Mouse (Mus musculus) neural tube, embryonic 14.5 days (tissue): ENCODE measurements around the gene Krt78. TPM values are rescaled to one million over a fixed set of nuclear protein-coding genes. Genes with fewer than 3 reads are reported as not detected.
A peak's percentile ranks its signal among the peaks of the same experiment; 100 is the strongest.

Source experiments
- ATAC-seq: fragments of 200-750 bp; cut with Nextera tagmentation; 2 replicates; pipeline ENCODE4 v1.8.0; 2017; ENCODE audit warnings: low read depth, mild to moderate bottlenecking, moderate TSS enrichment, moderate library complexity
- H3K27ac ChIP-seq: fragments of 300-500 bp; sonication (generic); 2 replicates; pipeline ENCODE4 v1.5.1; 2014; ENCODE audit warnings: low read depth, mild to moderate bottlenecking, control low read depth, low read length, moderate library complexity, mixed read lengths
- H3K27me3 ChIP-seq: fragments of 300-500 bp; sonication (generic); 2 replicates; pipeline ENCODE4 v1.6.1; 2014; ENCODE audit warnings: low read length; ENCODE audit not compliant: control insufficient read depth, insufficient read depth
- H3K36me3 ChIP-seq: fragments of 300-500 bp; sonication (generic); 2 replicates; pipeline ENCODE4 v1.6.1; 2014; ENCODE audit warnings: low read length, mixed read lengths; ENCODE audit not compliant: control insufficient read depth, insufficient read depth
- H3K4me1 ChIP-seq: fragments of 300-500 bp; sonication (generic); 2 replicates; pipeline ENCODE4 v1.6.1; 2014; ENCODE audit warnings: low read length; ENCODE audit not compliant: control insufficient read depth, insufficient read depth
- H3K4me2 ChIP-seq: fragments of 300-500 bp; sonication (generic); 2 replicates; pipeline ENCODE4 v1.6.1; 2014; ENCODE audit warnings: mild to moderate bottlenecking, low read depth, low read length, control low read depth
- H3K4me3 ChIP-seq: fragments of 300-500 bp; sonication (generic); 2 replicates; pipeline ENCODE4 v1.5.1; 2014; ENCODE audit warnings: low read depth, low read length, control low read depth, mixed read lengths
- H3K9ac ChIP-seq: fragments of 300-500 bp; sonication (generic); replicated peaks from 2 replicates; pipeline ENCODE4 v1.6.1; 2014; ENCODE audit warnings: low read depth, mild to moderate bottlenecking, control low read depth, low read length, mixed read lengths
- H3K9me3 ChIP-seq: fragments of 300-500 bp; sonication (generic); 2 replicates; pipeline ENCODE4 v1.6.1; 2016; ENCODE audit warnings: low read length; ENCODE audit not compliant: control insufficient read depth
- WGBS: fragments of 180-500 bp; shearing (Covaris S2); extraction: QIAGEN DNeasy Blood & Tissue Kit; methylation state at CpG from one replicate; pipeline ENCODE4 v1.1.7; 2014; 5-methylcytosine and 5-hydroxymethylcytosine counted together
- polyA plus RNA-seq: library from polyadenylated mRNA; unstranded; fragments of >200 nt; fragmentation: Nextera tagmentation; extraction: Ambion mirVana; gene quantifications from 2 replicates; pipeline ENCODE4 v1.2.1, GENCODE M21; 2014

The Krt78 gene
- polyA plus RNA-seq, 1 experiment from 2014 or later, result not detected

DNA sequence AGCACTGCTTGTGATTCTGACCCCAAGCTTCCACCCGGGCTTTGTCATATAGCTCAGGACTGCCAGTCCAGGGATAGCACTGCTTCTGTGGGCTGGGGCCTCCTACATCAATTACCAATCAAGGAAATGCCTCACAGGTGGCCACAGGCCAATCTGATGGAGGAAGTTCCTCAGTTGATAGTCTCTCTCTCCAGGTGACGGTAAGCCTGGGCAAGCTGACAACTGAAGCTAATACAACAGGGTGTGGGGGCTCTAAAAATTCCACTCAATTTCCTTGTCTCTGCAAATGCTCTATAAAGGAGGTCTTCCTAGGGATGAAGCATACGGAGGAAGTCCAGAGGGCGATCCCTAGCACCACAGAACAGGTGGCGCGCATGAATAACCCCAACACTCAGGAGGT lies 36.9 kb upstream of the Krt78 start:
- ATAC-seq, result no peak
- H3K27me3 ChIP-seq, result no peaks in the 10 kb centered on the region
- H3K4me3 ChIP-seq, result no peak overlapping the region
- 93% methylated on average over 6 of the region's 6 CpGs for WGBS
- no peak overlapping the region for H3K27ac ChIP-seq
- no peak overlapping the region for H3K9ac ChIP-seq
- H3K4me1 ChIP-seq, result no peaks in the 10 kb centered on the region
- no peak overlapping the region for H3K4me2 ChIP-seq
- no peaks in the 10 kb centered on the region for H3K9me3 ChIP-seq
- no peaks in the 10 kb centered on the region for H3K36me3 ChIP-seq

DNA sequence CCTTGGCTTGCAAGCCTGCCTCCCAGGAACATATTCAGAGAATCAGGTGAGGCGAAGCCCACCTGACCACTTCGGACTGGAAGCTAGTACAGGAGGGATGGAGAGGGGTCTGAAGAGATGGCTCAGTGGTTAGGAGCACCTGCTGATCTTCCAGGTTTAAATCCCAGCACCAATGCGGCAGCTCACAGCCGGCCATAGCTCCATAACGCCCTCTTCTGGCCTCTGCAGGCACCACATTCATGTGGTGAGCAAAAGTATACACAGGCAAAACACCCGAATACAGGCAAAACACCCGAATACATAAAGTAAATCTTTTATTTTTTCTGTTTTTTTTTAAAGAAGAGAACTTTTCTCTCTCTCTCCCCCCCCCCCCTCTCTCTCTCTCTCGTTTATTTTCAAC lies 34.6 kb upstream of the Krt78 start:
- WGBS, result 64% methylated on average over 8 of the region's 8 CpGs
- Histone ChIP-seq H3K9ac (no peak overlapping the region), H3K36me3 (no peaks in the 10 kb centered on the region), H3K4me1 (no peaks in the 10 kb centered on the region; the same call in 1 of the 2 replicates), H3K27me3 (no peaks in the 10 kb centered on the region), H3K4me2 (no peak overlapping the region), H3K9me3 (no peaks in the 10 kb centered on the region), H3K27ac (no peak overlapping the region), H3K4me3 (no peak overlapping the region)
- ATAC-seq, result no peak

DNA sequence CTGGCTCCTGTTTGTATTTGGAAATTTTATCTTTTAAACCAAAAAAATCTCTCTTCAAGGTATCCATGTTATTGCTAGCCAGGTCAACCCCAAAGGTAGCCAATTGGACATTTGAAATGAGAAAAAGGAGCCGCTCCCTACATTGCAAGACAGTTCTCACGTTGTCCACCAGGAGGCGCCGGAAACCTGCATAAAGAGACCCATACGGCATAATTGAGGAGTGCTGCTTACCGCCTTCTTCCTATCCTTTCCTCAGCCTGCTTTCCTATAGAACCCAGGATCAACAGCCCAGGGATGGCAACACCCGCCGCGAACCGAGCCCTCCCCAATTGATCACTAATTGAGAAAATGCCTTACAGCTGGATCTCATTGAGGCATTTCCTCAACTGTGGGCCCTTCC lies 34.0 kb upstream of the Krt78 start:
- H3K9me3 ChIP-seq, result no peaks in the 10 kb centered on the region
- no peaks in the 10 kb centered on the region for H3K27me3 ChIP-seq
- H3K36me3 ChIP-seq, result no peaks in the 10 kb centered on the region
- WGBS, result 1% methylated on average over 10 of the region's 10 CpGs
- no peak overlapping the region for H3K9ac ChIP-seq
- no peaks in the 10 kb centered on the region; the same call in 1 of the 2 replicates for H3K4me1 ChIP-seq
- no peak; the same call in 1 of the 2 replicates for ATAC-seq
- no peak overlapping the region for H3K27ac ChIP-seq
- no peak overlapping the region for H3K4me3 ChIP-seq
- H3K4me2 ChIP-seq, result no peak overlapping the region

GRCm38 (mm10) chr15:101984746-101985145 lies 30.7 kb upstream of the Krt78 start:
- Histone ChIP-seq H3K27me3 (no peaks in the 10 kb centered on the region), H3K9me3 (no peaks in the 10 kb centered on the region), H3K4me2 (peak overlapping the region; percentile 8; the same call in 1 of the 2 replicates), H3K9ac (no peak overlapping the region), H3K4me1 (no peaks in the 10 kb centered on the region; the same call in 1 of the 2 replicates), H3K4me3 (no peak overlapping the region), H3K27ac (no peak overlapping the region), H3K36me3 (no peaks in the 10 kb centered on the region)
- WGBS, result 12% methylated on average over 6 of the region's 6 CpGs
- ATAC-seq, result no peak

GRCm38 (mm10) chr15:101983949-101984601 lies 30.0 kb upstream of the Krt78 start:
- Histone ChIP-seq H3K4me1 (no peaks in the 10 kb centered on the region; the same call in 1 of the 2 replicates), H3K9me3 (no peaks in the 10 kb centered on the region), H3K27ac (peak overlapping the region; percentile 89), H3K4me2 (peak overlapping the region; percentile 54), H3K9ac (no peak overlapping the region; the same call in 1 of the 2 replicates), H3K4me3 (peak overlapping the region; percentile 24), H3K27me3 (no peaks in the 10 kb centered on the region), H3K36me3 (no peaks in the 10 kb centered on the region)
- ATAC-seq, result peak; percentile 97
- WGBS, result 2% methylated on average over 15 of the region's 15 CpGs

GRCm38 (mm10) chr15:101983315-101983948 lies 29.3 kb upstream of the Krt78 start:
- Histone ChIP-seq H3K4me2 (peak overlapping the region; percentile 54; the same call in 1 of the 2 replicates), H3K4me3 (peak overlapping the region; percentile 24), H3K36me3 (no peaks in the 10 kb centered on the region), H3K4me1 (no peaks in the 10 kb centered on the region; the same call in 1 of the 2 replicates), H3K27me3 (no peaks in the 10 kb centered on the region), H3K27ac (peak overlapping the region; percentile 89), H3K9ac (no peak overlapping the region), H3K9me3 (no peaks in the 10 kb centered on the region)
- ATAC-seq, result no peak
- 81% methylated on average over 13 of the region's 13 CpGs for WGBS

- ATAC-seq, result no peak
- no peak overlapping the region for H3K9ac ChIP-seq
Observed at GRCm38 (mm10) chr15:101980849-101981248, 26.8 kb upstream of the Krt78 start.

GRCm38 (mm10) chr15:101977043-101977726 lies 23.1 kb upstream of the Krt78 start:
- H3K4me3 ChIP-seq, result peak overlapping the region; percentile 33
- H3K9ac ChIP-seq, result peak overlapping the region; percentile 57
- peak overlapping the region; percentile 28; the same call in 1 of the 2 replicates for H3K27ac ChIP-seq
- peaks cover 9% of the 10 kb centered on the region; the same call in 1 of the 2 replicates for H3K4me1 ChIP-seq
- ATAC-seq, result peak; percentile 83
- no peaks in the 10 kb centered on the region for H3K9me3 ChIP-seq
- H3K27me3 ChIP-seq, result no peaks in the 10 kb centered on the region
- H3K4me2 ChIP-seq, result peak overlapping the region; percentile 67
- 8% methylated on average over 15 of the region's 39 CpGs for WGBS
- no peaks in the 10 kb centered on the region for H3K36me3 ChIP-seq

More at GRCm38 (mm10) chr15:101980849-101981248, 26.8 kb upstream of the Krt78 start:
- 71% methylated on average over 5 of the region's 6 CpGs for WGBS
- H3K27me3 ChIP-seq, result no peaks in the 10 kb centered on the region
- H3K4me3 ChIP-seq, result no peak overlapping the region
- H3K36me3 ChIP-seq, result no peaks in the 10 kb centered on the region
- peaks cover 9% of the 10 kb centered on the region; the same call in 1 of the 2 replicates for H3K4me1 ChIP-seq
- no peak overlapping the region for H3K27ac ChIP-seq
- H3K9me3 ChIP-seq, result no peaks in the 10 kb centered on the region
- no peak overlapping the region for H3K4me2 ChIP-seq
